In genomic region chr10:78351564-78351886, GRCm38 (mm10) we compare ENCODE assay signal across 8 mouse cellular contexts. TPM values are rescaled to one million over a fixed set of nuclear protein-coding genes. Genes with fewer than 3 reads are reported as not detected.
A peak's percentile ranks its signal among the peaks of the same experiment; 100 is the strongest.
DNase-seq lines count a peak whose midpoint lies in the region; ATAC-seq lines count a peak whose summit lies in the region.

No protein-coding gene starts in this region.

- ATAC-seq in heart, embryonic 12.5 days (ENCODE audit: insufficient number of reproducible peaks, low FRiP score): no peak
- peak; percentile 31 for ATAC-seq in activated CD4-positive, CD25-positive, alpha-beta regulatory T cell, adult 4 months
- ATAC-seq in hindbrain, embryonic 15.5 days (ENCODE audit: low FRiP score, low read depth): no peak
- 0 out of 2 replicates have a peak, but pooled peaks have one; percentile 10 for ATAC-seq in liver, embryonic 16.5 days (ENCODE audit: low read depth)

- H3K36me3 ChIP-seq in heart, embryonic 12.5 days: no peaks in the 10 kb centered on the region
- H3K36me3 ChIP-seq in hindbrain, embryonic 15.5 days: no peaks in the 10 kb centered on the region
- H3K36me3 ChIP-seq in liver, embryonic 16.5 days (ENCODE audit: control insufficient read depth, insufficient read depth): no peaks in the 10 kb centered on the region

- intact Hi-C loops in gastrocnemius, postnatal 14 days (cut with DNase I; ENCODE audit: low total_unique reads): no loop called here

- no peak overlapping the region for H3K27ac ChIP-seq in heart, embryonic 12.5 days (ENCODE audit: poor library complexity, severe bottlenecking)
- peak overlapping the region; percentile 76 for H3K27ac ChIP-seq in hindbrain, embryonic 15.5 days (replicated peaks)
- peak overlapping the region; percentile 62 for H3K27ac ChIP-seq in liver, embryonic 16.5 days (ENCODE audit: low read length)

- H3K4me2 ChIP-seq in heart, embryonic 12.5 days: peak overlapping the region; percentile 93
- H3K4me2 ChIP-seq in hindbrain, embryonic 15.5 days: peak overlapping the region; percentile 67
- peak overlapping the region; percentile 71 for H3K4me2 ChIP-seq in liver, embryonic 16.5 days (ENCODE audit: low read depth, low read length)

- H3K9ac ChIP-seq in heart, embryonic 12.5 days: peak overlapping the region; percentile 99
- peak overlapping the region; percentile 98 for H3K9ac ChIP-seq in hindbrain, embryonic 15.5 days
- H3K9ac ChIP-seq in liver, embryonic 16.5 days (ENCODE audit: low read depth, low read length): peak overlapping the region; percentile 76

- H3K27me3 ChIP-seq in heart, embryonic 12.5 days (replicated peaks): no peaks in the 10 kb centered on the region
- no peaks in the 10 kb centered on the region for H3K27me3 ChIP-seq in hindbrain, embryonic 15.5 days
- H3K27me3 ChIP-seq in liver, embryonic 16.5 days (ENCODE audit: control insufficient read depth, insufficient read depth, low read depth, low read length): peaks cover 42% of the 10 kb centered on the region

- no peak for DNase-seq in heart, adult 8-10 months (ENCODE audit: low spot score)
- no peak for DNase-seq in gastrocnemius, postnatal 14 days
- DNase-seq in right cerebral cortex, postnatal 14 days: no peak
- no peak for DNase-seq in right cerebral cortex, postnatal 4 days

- WGBS in heart, embryonic 12.5 days: 2% methylated on average over 13 of the region's 13 CpGs
- WGBS in hindbrain, embryonic 15.5 days: 1% methylated on average over 13 of the region's 13 CpGs
- WGBS in liver, embryonic 16.5 days (ENCODE audit: insufficient replicate concordance): 5% methylated on average over 13 of the region's 13 CpGs

- H3K4me1 ChIP-seq in heart, embryonic 12.5 days (replicated peaks): peaks cover 18% of the 10 kb centered on the region
- H3K4me1 ChIP-seq in hindbrain, embryonic 15.5 days (replicated peaks): peaks cover 33% of the 10 kb centered on the region
- H3K4me1 ChIP-seq in liver, embryonic 16.5 days (ENCODE audit: control insufficient read depth, low read depth, low read length): no peaks in the 10 kb centered on the region; the same call in 1 of the 2 replicates

- H3K9me3 ChIP-seq in heart, embryonic 12.5 days (replicated peaks): no peaks in the 10 kb centered on the region
- H3K9me3 ChIP-seq in hindbrain, embryonic 15.5 days: no peaks in the 10 kb centered on the region
- H3K9me3 ChIP-seq in liver, embryonic 16.5 days (replicated peaks; ENCODE audit: control insufficient read depth, low read length): no peaks in the 10 kb centered on the region

- peak overlapping the region; percentile 99 for H3K4me3 ChIP-seq in heart, embryonic 12.5 days
- H3K4me3 ChIP-seq in hindbrain, embryonic 15.5 days: peak overlapping the region; percentile 84
- peak overlapping the region; percentile 71 for H3K4me3 ChIP-seq in liver, embryonic 16.5 days (ENCODE audit: low read depth, low read length)

RNA-seq across cellular contexts. Expression of gene Agpat3, which starts 0.8 kb away (rescaled TPM):
- polyA plus RNA-seq in heart, embryonic 12.5 days (2016; fragmentation: Nextera tagmentation; extraction: Ambion mirVana): 46.1 and 48.7 TPM in 2 replicates
- 100 to 1,000 TPM; 206 to 254 (median 219) TPM for total RNA-seq in heart, adult 8-10 months (2022)
- polyA plus RNA-seq in activated CD4-positive, CD25-positive, alpha-beta regulatory T cell, adult 4 months (2017; shearing (Covaris generic)): 100 to 1,000 TPM in 1 of 2 experiments, 10 to 100 TPM in 1; 88.9 to 102 TPM
- 83.5 and 86.4 TPM in 2 replicates for polyA plus RNA-seq in hindbrain, embryonic 15.5 days (2015; fragmentation: Nextera tagmentation; extraction: Ambion mirVana)
- polyA plus RNA-seq in liver, embryonic 16.5 days (2015; fragmentation: Nextera tagmentation; extraction: Ambion mirVana): 20.6 and 26.8 TPM in 2 replicates
- 100 to 1,000 TPM; 160 to 164 TPM for total RNA-seq in gastrocnemius, postnatal 14 days (2021)

Comparison
In these comparisons a context has a peak if more than half of its experiments do, and no peak if none do; other contexts are left out.
1. ATAC-seq: peak in activated CD4-positive, CD25-positive, alpha-beta regulatory T cell, adult 4 months (single experiment) and liver, embryonic 16.5 days (single experiment); none in heart, embryonic 12.5 days (single experiment) and hindbrain, embryonic 15.5 days (single experiment).
2. Peak in every context shown above with its lines, with median percentiles within 50 percentile points of each other: H3K4me2 ChIP-seq, H3K4me3 ChIP-seq and H3K9ac ChIP-seq.